Mouse (Mus musculus): ENCODE data around the gene Map1b.
A peak's percentile ranks its signal among the peaks of the same experiment; 100 is the strongest.

The Map1b gene

DNA sequence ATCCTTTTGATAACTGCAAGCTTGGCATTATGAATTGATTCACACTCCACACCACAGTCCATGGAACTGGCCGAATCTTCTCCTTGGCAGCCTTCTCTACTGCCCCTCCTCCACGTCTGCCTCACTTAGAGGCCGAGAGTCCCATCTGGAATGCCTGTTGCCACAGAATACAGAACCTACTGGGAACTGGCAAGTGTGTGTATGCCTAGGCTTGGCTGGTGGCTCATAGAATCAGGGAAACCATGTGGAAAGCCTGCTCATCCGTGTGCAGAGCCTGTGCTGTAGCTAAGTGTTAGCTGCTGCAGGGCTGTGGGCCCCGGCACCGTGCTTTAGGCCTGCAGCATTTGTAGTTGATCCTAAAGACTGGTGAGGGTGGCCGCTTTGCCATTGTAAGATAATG is 119.1 kb downstream of the Map1b start:
- DNase-seq, result no peak

DNA sequence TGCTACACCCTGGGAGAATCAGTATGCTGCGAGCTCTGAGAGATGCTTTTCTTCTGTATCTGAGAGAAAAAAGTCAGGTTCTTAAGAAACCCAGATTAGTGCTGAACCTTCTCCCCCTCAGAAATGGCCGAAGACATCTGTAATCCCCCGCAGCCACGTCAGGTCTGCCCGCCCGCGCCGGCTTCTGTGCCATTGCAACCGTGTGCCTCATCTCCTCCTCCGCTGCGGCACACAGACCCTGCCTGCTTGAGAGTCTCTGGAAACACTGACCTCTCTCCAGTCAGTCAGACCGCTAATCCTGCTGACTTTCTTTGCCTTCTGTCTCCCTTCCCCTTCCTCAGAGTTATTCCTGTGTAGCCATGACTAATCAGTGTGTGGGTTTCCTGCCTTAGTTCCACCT is 120.8 kb downstream of the Map1b start:
- DNase-seq, result no peak

DNA sequence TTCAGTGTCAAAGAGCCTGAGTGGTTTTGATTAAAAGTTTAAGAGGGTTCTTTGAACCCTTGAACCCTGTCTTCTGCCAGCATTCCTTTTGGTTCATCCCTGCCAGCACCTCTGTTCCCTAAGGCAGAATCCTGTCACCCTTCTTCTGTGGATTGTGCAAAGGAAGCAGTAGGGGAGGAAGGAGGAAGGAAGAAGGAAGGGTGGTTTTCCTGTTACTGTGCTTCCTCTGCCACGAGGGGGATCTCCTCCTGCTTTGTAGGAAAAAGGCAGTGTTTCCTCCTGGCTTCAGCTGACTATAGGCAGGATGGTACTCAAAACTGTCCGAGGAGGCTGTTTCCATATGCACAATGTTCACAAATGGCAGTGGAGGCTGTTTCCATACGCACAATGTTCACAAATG is 121.6 kb downstream of the Map1b start:
- DNase-seq, result no peak

DNA sequence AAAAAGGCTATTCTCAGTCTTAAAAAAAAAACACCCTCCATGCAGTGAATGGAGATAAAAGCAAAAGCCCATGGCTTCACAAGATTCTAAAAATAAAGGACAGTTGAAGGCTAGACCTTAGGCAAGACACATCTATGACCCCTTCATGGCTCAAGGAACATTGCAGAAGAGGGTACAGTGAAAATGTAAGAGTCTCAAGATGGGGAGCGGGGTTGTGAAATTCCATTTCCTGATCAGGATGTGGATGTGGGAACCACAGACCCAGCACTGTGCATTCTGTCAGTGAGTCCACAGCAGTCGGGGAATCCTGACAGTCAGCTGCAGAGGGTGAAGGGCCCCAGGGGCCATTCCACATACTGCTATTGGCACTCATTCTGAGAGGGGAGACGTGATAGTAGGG is 123.2 kb downstream of the Map1b start:
- no peak for DNase-seq

DNA sequence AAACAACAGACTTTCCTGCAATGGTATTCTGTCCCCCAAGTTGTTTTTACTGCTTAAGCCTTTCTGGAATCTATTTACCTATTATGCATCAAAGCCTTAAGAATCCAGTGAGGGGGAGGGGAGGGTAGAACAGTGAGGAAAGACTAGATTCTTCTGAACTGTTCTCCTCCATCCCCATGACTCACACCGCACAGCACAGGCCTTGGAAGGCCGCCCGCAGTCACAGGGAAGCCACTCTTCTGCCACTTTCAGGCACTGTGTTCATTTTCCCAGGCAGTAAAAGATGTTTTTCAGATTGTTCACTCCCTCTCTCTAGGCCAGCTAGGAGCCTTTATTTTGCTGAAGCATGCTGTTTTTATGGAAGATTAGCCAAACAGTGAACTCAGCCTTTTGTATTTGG is 124.9 kb downstream of the Map1b start:
- peak; percentile 45 for DNase-seq

DNA sequence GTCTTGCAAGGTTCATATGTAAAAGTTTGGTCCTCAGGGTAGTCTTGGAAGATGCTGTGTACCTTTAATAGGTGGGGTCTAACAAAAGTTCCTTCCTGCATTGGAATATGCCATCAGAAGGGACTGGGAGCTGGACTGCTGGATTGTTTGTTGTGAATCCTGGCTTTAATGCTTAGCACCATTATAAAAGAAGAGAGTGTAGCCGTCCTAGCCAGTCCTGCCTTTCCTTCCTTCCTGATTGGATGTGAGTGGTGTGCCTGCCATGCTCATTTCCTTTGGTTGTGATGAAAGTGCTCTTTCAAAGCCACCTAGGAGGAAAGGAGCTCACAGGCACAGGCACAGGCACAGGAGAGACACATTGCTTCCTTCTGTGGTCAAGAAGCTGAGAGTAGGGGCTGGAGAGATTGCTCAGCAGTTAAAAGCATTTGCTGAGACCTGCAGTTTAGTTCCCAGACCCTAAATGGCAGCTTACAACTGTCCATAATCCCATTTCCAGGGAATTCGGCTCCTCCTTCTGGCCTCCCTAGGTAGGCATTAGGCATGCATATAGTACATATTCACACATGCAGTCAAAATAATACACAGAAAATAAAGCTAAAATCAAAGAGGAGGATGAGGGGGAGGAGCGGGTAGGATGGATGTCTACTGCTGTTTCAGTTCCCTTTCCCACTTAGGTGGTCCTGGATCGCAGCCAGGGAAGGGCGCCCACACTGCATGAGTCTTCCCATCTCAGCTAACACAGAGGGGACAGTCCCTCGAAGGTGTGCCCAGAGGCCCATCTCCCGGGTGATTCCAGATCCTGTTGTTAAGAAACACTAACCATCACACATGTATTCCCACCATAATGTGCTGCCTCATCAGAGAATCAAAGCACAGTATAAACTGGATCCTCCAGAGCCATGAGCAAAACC is 128.2 kb downstream of the Map1b start:
- no peak for DNase-seq

DNA sequence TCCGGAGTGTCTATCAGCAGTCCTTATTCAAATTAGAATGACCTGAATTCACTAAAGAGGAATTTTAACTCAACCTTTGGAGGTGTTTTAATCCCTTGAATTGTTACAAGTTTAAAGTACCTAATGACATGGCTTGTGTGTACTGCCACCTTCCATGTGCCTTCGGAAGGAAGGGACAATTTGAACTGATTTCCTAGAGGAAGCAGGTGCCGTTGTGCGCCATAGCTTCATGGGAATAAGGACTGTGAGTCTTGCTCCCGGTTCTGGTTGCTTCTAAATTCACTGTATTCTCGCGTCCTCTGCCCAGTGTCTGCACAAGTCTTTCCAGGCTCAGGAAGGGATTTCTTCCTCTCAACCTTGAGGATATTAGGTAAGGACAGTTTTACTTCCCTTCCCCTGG is 130.0 kb downstream of the Map1b start:
- no peak for DNase-seq

DNA sequence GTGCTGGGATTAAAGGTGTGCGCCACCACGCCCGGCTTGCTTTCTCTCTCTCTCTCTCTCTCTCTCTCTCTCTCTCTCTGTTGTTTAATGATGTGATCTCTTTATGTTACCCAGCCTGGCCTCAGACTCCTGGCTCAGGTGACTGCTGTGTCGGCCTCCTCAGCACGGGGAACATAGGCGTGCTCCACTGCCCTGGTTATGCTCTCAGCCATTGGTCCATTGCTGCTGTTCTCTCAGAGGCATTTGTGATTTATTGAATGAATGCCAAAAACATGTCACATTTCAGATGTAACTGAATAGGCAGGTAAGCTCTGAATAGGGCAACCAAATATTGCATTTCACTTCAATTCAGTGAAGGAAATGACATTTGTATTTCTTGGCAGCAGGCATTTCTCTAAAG is 130.4 kb downstream of the Map1b start:
- no peak for DNase-seq

DNA sequence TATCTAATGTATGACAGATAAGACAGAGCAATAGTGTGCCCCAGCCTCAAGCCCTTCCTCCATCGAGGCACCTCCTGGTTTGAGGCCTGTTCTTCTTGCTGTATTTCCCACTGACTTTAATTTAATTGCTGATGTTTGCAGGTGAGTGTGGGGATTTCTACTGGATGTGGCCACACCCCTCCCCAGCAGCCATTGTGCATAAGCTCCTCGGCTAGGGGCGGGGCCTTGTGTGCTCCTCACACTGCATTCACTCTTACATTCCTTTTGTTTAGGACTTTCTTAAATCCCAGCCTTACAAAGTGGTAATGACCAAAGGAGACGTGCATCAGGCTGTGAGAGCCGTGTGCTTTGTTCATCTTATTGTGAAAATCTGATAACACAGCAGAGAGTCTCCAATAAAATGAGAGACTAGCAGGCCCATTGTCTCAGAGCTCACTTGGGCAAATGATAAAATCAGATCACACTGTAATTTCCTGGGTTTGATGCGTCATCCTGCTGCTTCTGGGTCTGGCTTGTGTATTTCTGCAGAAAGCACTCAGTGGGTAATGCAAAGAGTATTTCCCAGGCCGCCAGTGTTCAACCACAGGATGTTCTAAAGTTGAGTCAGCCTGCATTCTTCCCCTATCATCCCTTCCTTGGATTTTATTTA is 131.7 kb downstream of the Map1b start:
- no peak for DNase-seq

DNA sequence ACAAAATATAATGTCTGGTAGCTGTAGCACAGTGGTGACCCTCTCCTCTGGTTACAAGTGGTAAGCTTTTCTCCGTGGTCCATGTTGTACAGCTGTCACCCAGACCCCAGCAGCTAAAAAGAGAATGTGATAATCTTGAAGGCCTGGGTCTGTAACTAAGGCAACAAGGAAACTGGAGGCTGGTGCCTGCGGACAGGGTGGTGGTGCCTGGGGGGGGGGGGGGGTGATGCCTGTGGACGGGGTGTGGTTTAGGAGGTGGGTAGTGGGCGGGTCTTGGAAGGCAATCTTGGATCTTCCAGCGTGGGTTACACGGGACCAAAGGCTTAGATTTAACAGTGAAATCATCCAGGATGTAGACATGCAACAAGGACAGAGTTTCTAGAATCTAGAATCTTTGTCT is 134.0 kb downstream of the Map1b start:
- no peak for DNase-seq

DNA sequence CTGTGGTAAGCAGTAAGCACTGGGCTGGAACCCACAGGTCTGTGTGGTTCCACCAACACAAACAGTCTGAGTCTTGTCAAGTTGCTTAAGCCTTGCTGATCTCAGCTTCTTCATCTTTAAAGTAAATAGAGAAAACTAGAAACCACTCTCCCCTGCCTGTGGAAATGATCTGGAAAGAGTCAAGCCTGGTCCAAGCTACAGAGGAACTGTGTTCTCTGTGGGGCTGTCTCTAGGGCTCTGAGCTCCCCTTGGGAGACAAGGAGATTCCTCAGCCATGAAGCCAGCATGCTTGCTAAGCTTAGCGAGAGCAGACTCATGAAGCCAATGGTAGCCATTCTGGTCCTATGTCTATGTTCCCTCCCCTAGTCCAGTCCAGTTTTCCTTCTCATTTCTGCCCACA is 138.1 kb downstream of the Map1b start:
- DNase-seq, result no peak

DNA sequence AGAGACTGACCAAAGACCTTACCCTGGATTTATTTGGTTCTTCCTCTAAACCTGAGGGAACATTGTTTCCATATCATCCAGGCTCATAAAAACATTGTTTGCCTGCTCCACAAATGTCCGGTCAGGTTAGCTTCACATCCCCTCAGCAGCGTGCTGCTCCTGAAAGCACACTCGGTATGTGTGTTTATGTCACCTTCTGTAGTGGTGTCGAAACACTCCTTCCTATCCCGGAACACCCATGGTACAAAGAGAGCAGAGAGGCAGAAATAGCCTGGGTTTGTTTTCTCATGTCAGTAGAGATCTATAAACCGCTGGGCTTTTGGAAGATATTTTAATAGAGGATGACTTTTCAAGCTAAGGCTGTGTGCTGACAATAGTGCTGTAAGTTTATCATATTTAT is 139.3 kb downstream of the Map1b start:
- no peak for DNase-seq

DNA sequence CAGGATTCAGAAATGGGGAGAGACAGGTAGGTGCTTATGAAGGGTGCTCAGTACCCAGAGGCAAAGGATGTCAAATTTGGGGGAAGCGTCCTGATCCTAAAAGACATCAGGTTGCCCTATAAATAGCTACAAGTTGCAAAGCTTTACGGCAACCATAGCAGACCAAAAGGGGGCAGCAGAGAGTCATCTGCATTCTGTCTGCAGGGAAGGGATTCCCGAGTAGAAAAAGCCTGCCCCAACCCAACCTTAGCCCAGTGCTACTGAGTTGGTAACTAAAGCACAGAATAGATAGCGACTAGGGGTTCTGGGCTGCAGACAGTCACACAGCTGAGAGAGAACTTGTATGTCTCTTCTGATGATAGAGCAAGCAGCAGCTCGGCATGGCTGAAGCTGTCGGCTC is 140.8 kb downstream of the Map1b start:
- DNase-seq, result peak; percentile 54

DNA sequence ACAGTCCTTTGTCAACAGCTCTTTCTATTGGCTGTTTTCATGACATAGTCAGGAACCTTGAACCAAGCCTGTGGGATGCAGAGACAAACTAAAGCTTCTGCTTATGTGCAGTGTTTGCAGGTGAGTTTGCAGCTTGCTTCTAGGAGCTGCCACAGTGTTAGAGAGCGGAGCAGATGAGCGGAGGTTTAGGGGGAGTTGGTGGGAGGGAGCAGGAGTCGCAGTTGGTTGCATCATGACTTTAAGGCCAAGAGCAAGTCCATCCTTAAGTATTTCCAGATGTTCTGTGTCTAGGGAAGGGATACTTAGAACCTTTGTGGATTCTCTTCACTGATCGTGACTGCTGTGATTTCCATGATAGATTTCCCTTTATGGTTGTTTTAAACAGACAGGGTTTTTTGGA is 142.1 kb downstream of the Map1b start:
- DNase-seq, result no peak

DNA sequence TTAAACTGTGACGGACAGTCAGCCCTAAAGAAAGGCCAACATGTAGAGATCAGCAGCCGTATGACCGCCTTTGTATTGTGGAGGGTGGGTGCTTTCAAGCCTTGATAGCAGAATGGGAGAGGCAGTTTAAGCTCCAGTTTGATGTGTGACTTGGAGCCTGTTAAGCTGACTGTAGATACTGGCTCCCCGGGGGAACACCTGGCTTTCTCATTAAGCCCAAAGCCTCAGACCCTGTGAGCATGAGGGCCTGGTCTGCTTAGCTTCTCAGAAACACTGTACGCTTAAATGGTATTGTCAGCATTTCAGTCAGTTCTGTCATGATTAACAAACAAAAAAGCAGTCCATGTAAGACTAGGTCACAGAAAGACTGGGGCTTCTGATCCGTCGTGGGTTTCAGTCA is 142.7 kb downstream of the Map1b start:
- no peak for DNase-seq

Measured in right cerebral cortex, postnatal 25 days (tissue).